Mouse (Mus musculus): ENCODE measurements around the gene Lhfpl2.

Gene Lhfpl2

GRCm38 (mm10) chr13:94173633-94174576, 116.3 kb downstream of the Lhfpl2 start:
- in situ Hi-C loops (cut with MseI, MboI), result no loop called here

- in situ Hi-C loops (cut with MseI, MboI), result no loop called here
These were observed 117.1 kb downstream of the Lhfpl2 start for GRCm38 (mm10) chr13:94174577-94175279.

GRCm38 (mm10) chr13:94175379-94176050, 117.9 kb downstream of the Lhfpl2 start:
- in situ Hi-C loops (cut with MseI, MboI), result no loop called here

GRCm38 (mm10) chr13:94177148-94177547, 119.6 kb downstream of the Lhfpl2 start:
- in situ Hi-C loops (cut with MseI, MboI), result no loop called here

- in situ Hi-C loops (cut with MseI, MboI), result no loop called here
These were observed 120.9 kb downstream of the Lhfpl2 start for GRCm38 (mm10) chr13:94178401-94179040.

GRCm38 (mm10) chr13:94180477-94181420, 123.2 kb downstream of the Lhfpl2 start:
- in situ Hi-C loops (cut with MseI, MboI), result no loop called here

GRCm38 (mm10) chr13:94182026-94182425, 124.4 kb downstream of the Lhfpl2 start:
- in situ Hi-C loops (cut with MseI, MboI), result no loop called here

- in situ Hi-C loops (cut with MseI, MboI), result no loop called here
These were observed 125.9 kb downstream of the Lhfpl2 start for GRCm38 (mm10) chr13:94183372-94184021.

- in situ Hi-C loops (cut with MseI, MboI), result no loop called here
These were observed 127.3 kb downstream of the Lhfpl2 start for GRCm38 (mm10) chr13:94184726-94185456.

- in situ Hi-C loops (cut with MseI, MboI), result no loop called here
These were observed 128.0 kb downstream of the Lhfpl2 start for GRCm38 (mm10) chr13:94185631-94186030.

GRCm38 (mm10) chr13:94188200-94189086, 130.8 kb downstream of the Lhfpl2 start:
- in situ Hi-C loops (cut with MseI, MboI), result no loop called here

- in situ Hi-C loops (cut with MseI, MboI), result no loop called here
These were observed 132.8 kb downstream of the Lhfpl2 start for GRCm38 (mm10) chr13:94190386-94190785.

GRCm38 (mm10) chr13:94193227-94193626, 135.6 kb downstream of the Lhfpl2 start:
- in situ Hi-C loops (cut with MseI, MboI), result no loop called here

- in situ Hi-C loops (cut with MseI, MboI), result no loop called here
These were observed 141.0 kb downstream of the Lhfpl2 start for GRCm38 (mm10) chr13:94198616-94199015.

GRCm38 (mm10) chr13:94199829-94200228, 142.2 kb downstream of the Lhfpl2 start:
- in situ Hi-C loops (cut with MseI, MboI), result no loop called here

GRCm38 (mm10) chr13:94205234-94205633, 147.6 kb downstream of the Lhfpl2 start:
- in situ Hi-C loops (cut with MseI, MboI), result no loop called here

- in situ Hi-C loops (cut with MseI, MboI), result no loop called here
These were observed 150.4 kb downstream of the Lhfpl2 start for GRCm38 (mm10) chr13:94207973-94208372.

GRCm38 (mm10) chr13:94208892-94209291, 151.3 kb downstream of the Lhfpl2 start:
- in situ Hi-C loops (cut with MseI, MboI), result no loop called here
